Mouse (Mus musculus): ENCODE results near the gene Trpm2.

GRCm38 (mm10) chr10:77974811-77975210, 4.4 kb upstream of the Trpm2 start:
- TF ChIP-seq TAL1 (IDR thresholded peaks at IDR 0.05; ENCODE audit: low read length) (no peak), GATA1 (IDR thresholded peaks at IDR 0.05; ENCODE audit: low read length) (no peak)
